Mouse (Mus musculus): ENCODE measurements around the gene Mpnd. TPM values are rescaled to one million over a fixed set of nuclear protein-coding genes. Genes with fewer than 3 reads are reported as not detected.

Mpnd gene
- polyA plus RNA-seq, 1 experiment from 2014 or later: 209 TPM

DNA sequence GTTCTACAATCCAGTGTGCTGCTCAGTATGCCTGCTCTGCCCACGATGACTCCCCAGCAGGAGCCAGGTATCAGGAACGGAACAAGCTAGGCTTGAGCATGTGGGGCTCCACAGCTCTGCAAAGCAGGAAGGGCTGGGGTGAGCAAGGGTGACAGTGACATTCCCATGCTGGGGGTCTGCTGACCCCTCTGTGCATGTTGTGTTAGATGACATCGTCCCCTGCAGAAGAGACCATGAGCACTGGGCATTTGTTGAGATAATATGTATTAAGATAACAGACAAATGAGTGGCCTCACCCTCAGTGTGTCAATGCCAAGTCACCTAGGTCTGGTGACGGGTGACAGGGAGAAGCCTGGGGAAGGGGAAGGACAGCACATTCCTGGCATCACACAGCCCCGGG lies 19.4 kb downstream of the Mpnd start:
- Histone ChIP-seq H3K36me3 (peaks cover 26% of the 10 kb centered on the region), H3K4me1 (peaks cover 14% of the 10 kb centered on the region), H3K27ac (no peak overlapping the region), H3K4me3 (no peak overlapping the region), H3K9ac (no peak overlapping the region), H3K9me3 (replicated peaks) (no peaks in the 10 kb centered on the region), H3K27me3 (no peaks in the 10 kb centered on the region), H3K4me2 (replicated peaks) (no peak overlapping the region)
- ATAC-seq (ENCODE audit: low FRiP score): no peak
- 81% methylated on average over 5 of the region's 5 CpGs for WGBS

DNA sequence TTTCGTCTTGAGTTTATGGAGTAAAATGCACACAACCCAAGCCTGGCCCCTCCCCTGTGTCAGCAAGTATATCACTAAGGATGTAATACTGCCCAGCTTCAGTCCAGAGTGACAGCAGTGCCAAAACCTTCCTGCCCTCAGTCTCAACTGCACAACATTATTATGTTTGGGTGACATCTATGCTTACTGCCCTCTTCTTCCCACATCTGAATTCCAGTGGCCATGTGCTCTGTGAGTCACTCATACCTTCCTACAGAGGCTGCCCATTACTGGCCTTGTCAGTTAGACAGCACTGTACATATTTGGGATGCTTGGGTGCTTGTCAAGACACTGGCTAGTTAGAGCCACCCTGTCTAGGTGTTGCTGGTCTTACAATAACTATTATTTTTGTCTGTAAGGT lies 20.8 kb downstream of the Mpnd start:
- Histone ChIP-seq H3K4me1 (peaks cover 14% of the 10 kb centered on the region), H3K4me3 (no peak overlapping the region), H3K9ac (no peak overlapping the region), H3K4me2 (replicated peaks) (no peak overlapping the region), H3K27me3 (no peaks in the 10 kb centered on the region), H3K36me3 (peaks cover 34% of the 10 kb centered on the region), H3K9me3 (replicated peaks) (no peaks in the 10 kb centered on the region), H3K27ac (no peak overlapping the region)
- 89% methylated on average over 1 of the region's 1 CpGs for WGBS
- ATAC-seq (ENCODE audit: low FRiP score): no peak

- 80% methylated on average over 1 of the region's 1 CpGs for WGBS
- H3K36me3 ChIP-seq: peaks cover 34% of the 10 kb centered on the region
Observed at GRCm38 (mm10) chr17:56026881-56027280, 21.4 kb downstream of the Mpnd start.

GRCm38 (mm10) chr17:56027801-56028441 lies 22.4 kb downstream of the Mpnd start:
- Histone ChIP-seq H3K4me2 (replicated peaks) (no peak overlapping the region), H3K36me3 (peaks cover 34% of the 10 kb centered on the region), H3K9ac (no peak overlapping the region), H3K27me3 (no peaks in the 10 kb centered on the region), H3K4me1 (peaks cover 10% of the 10 kb centered on the region), H3K27ac (no peak overlapping the region), H3K4me3 (no peak overlapping the region), H3K9me3 (replicated peaks) (no peaks in the 10 kb centered on the region)
- no peak for ATAC-seq (ENCODE audit: low FRiP score)
- WGBS: 85% methylated on average over 5 of the region's 5 CpGs

More at GRCm38 (mm10) chr17:56026881-56027280, 21.4 kb downstream of the Mpnd start:
- ATAC-seq (ENCODE audit: low FRiP score): no peak
- Histone ChIP-seq H3K9ac (no peak overlapping the region), H3K9me3 (replicated peaks) (no peaks in the 10 kb centered on the region), H3K4me3 (no peak overlapping the region), H3K27me3 (no peaks in the 10 kb centered on the region), H3K27ac (no peak overlapping the region), H3K4me2 (replicated peaks) (no peak overlapping the region), H3K4me1 (peaks cover 14% of the 10 kb centered on the region)

DNA sequence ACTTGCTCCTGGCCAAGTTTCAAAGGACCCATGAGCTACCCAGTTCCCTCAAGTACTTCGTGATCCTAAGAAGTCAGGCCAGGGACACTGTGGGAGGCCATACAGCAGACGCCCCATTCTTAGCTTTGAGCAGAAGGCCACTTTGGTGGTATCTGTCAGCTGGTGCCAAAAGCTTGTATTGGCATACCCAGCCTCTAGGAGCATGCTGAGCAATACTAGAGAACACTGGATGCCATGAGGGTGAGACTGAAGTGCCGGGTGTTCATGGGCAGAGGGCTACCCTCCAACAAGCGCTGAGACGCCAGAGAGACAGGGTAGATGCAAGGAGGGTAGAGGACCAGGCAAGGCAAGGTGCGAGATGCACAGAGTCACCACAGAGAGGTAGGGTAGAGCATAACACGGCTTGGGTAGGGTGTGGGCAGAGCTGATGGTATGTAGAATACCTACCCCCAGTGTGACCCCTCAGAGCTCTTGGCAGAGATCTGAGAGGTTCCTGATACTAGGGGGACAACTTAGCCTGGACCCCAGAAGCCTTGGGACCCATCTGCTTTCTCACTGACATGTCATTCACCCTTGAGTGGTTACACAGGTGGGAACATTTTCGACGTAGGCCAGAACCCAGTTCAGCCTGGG lies 24.8 kb downstream of the Mpnd start:
- WGBS: 91% methylated on average over 9 of the region's 9 CpGs

GRCm38 (mm10) chr17:56030919-56031318 lies 25.4 kb downstream of the Mpnd start:
- H3K9ac ChIP-seq: no peak overlapping the region
- no peak overlapping the region for H3K4me3 ChIP-seq
- ATAC-seq (ENCODE audit: low FRiP score): no peak
- H3K9me3 ChIP-seq (replicated peaks): no peaks in the 10 kb centered on the region
- H3K27me3 ChIP-seq: no peaks in the 10 kb centered on the region
- no peak overlapping the region for H3K27ac ChIP-seq
- peaks cover 22% of the 10 kb centered on the region for H3K4me1 ChIP-seq
- WGBS: 64% methylated on average over 5 of the region's 5 CpGs
- H3K36me3 ChIP-seq: peaks cover 42% of the 10 kb centered on the region
- no peak overlapping the region for H3K4me2 ChIP-seq (replicated peaks)

More for the DNA sequence above, 24.8 kb downstream of the Mpnd start:
- Histone ChIP-seq H3K4me2 (replicated peaks) (no peak overlapping the region), H3K9me3 (replicated peaks) (no peaks in the 10 kb centered on the region), H3K4me3 (no peak overlapping the region), H3K36me3 (peaks cover 42% of the 10 kb centered on the region), H3K4me1 (peaks cover 18% of the 10 kb centered on the region), H3K27me3 (no peaks in the 10 kb centered on the region), H3K9ac (no peak overlapping the region), H3K27ac (no peak overlapping the region)
- ATAC-seq (ENCODE audit: low FRiP score): no peak

- no peak overlapping the region for H3K27ac ChIP-seq
- ATAC-seq (ENCODE audit: low FRiP score): no peak
- peaks cover 22% of the 10 kb centered on the region for H3K4me1 ChIP-seq
- no peak overlapping the region for H3K9ac ChIP-seq
- H3K4me3 ChIP-seq: no peak overlapping the region
- WGBS: 89% methylated on average over 7 of the region's 7 CpGs
- H3K4me2 ChIP-seq (replicated peaks): no peak overlapping the region
- H3K9me3 ChIP-seq (replicated peaks): no peaks in the 10 kb centered on the region
- peaks cover 42% of the 10 kb centered on the region for H3K36me3 ChIP-seq
- H3K27me3 ChIP-seq: no peaks in the 10 kb centered on the region
Observed at GRCm38 (mm10) chr17:56031431-56031830, 25.9 kb downstream of the Mpnd start.

- peaks cover 41% of the 10 kb centered on the region for H3K36me3 ChIP-seq
- no peak for ATAC-seq (ENCODE audit: low FRiP score)
- no peak overlapping the region for H3K4me2 ChIP-seq (replicated peaks)
- H3K4me3 ChIP-seq: no peak overlapping the region
- no peaks in the 10 kb centered on the region for H3K27me3 ChIP-seq
- no peak overlapping the region for H3K27ac ChIP-seq
- no peak overlapping the region for H3K9ac ChIP-seq
- WGBS: 71% methylated on average over 6 of the region's 6 CpGs
- peaks cover 24% of the 10 kb centered on the region for H3K4me1 ChIP-seq
- H3K9me3 ChIP-seq (replicated peaks): no peaks in the 10 kb centered on the region
Observed at GRCm38 (mm10) chr17:56032127-56032733, 26.7 kb downstream of the Mpnd start.

- Histone ChIP-seq H3K9ac (no peak overlapping the region), H3K4me1 (peaks cover 24% of the 10 kb centered on the region), H3K4me3 (no peak overlapping the region), H3K4me2 (replicated peaks) (no peak overlapping the region), H3K9me3 (replicated peaks) (no peaks in the 10 kb centered on the region), H3K27ac (no peak overlapping the region), H3K27me3 (no peaks in the 10 kb centered on the region), H3K36me3 (peaks cover 36% of the 10 kb centered on the region)
- no peak for ATAC-seq (ENCODE audit: low FRiP score)
- WGBS: 77% methylated on average over 7 of the region's 7 CpGs
Observed at GRCm38 (mm10) chr17:56032831-56033230, 27.3 kb downstream of the Mpnd start.

DNA sequence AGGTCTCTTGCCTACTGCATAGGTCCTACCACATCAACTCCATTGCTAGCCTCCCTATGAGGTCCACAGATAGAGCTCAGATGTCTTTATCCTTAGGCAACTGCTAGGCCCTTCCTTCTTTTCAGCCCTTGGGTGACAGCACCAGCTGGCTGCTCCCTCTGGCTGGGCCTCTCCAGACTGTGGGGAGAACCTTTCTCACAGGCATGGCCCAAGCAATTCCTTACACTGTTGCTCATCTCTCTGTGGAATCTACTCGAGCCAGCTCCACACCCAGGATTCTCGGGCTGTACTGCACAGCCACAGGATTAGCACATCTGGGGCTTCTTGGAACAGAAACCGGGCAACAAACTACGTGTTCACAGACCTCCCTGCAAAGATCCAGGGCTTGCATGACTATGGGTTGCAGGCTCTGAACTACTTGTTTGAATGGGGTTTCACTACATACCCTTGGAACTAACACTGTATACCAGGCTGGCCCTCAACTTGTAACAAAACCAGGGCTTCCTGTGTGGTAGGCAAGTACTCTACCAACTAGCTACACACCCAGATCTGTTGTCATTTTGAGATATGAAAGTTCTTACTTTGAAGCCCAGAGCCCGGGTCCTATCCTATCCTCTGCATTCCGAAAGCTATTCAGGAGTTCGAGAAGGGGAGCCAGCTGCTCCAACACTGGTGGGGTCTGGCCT lies 28.7 kb downstream of the Mpnd start:
- H3K9ac ChIP-seq: peak overlapping the region; percentile 77; the same call in 1 of the 2 replicates

DNA sequence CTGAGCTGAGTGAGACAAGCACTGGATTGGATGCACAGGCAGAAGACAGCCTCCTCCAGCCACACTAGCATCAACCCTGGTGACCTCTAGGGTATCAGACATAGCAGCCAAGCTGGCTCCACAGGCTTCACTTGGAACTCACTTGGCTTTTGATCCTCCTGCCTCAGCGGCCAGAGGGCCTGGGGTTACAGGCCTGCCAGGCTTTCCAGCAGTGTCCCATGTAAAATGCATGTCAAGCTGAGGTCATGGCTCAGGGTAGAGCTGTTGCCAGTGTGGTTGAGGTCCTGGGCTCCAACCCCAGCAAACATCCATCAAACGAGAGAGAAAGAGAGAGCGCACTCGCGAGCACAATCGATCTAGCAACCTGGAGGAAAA lies 29.2 kb downstream of the Mpnd start:
- Histone ChIP-seq H3K36me3 (peaks cover 23% of the 10 kb centered on the region), H3K27ac (no peak overlapping the region), H3K9ac (peak overlapping the region; percentile 77), H3K9me3 (replicated peaks) (no peaks in the 10 kb centered on the region), H3K4me3 (peak overlapping the region; percentile 57), H3K27me3 (no peaks in the 10 kb centered on the region), H3K4me2 (replicated peaks) (peak overlapping the region; percentile 64; the same call in 1 of the 2 replicates), H3K4me1 (peaks cover 24% of the 10 kb centered on the region)
- 89% methylated on average over 6 of the region's 6 CpGs for WGBS
- ATAC-seq (ENCODE audit: low FRiP score): no peak

More for the DNA sequence above, 28.7 kb downstream of the Mpnd start:
- Histone ChIP-seq H3K4me1 (peaks cover 24% of the 10 kb centered on the region), H3K9me3 (replicated peaks) (no peaks in the 10 kb centered on the region), H3K4me3 (0 out of 2 replicates have a peak overlapping the region, but pooled peaks have one; percentile 57), H3K27me3 (no peaks in the 10 kb centered on the region), H3K4me2 (replicated peaks) (peak overlapping the region; percentile 64; the same call in 1 of the 2 replicates), H3K27ac (no peak overlapping the region), H3K36me3 (peaks cover 26% of the 10 kb centered on the region)
- ATAC-seq (ENCODE audit: low FRiP score): no peak
- WGBS: 94% methylated on average over 7 of the region's 7 CpGs

DNA sequence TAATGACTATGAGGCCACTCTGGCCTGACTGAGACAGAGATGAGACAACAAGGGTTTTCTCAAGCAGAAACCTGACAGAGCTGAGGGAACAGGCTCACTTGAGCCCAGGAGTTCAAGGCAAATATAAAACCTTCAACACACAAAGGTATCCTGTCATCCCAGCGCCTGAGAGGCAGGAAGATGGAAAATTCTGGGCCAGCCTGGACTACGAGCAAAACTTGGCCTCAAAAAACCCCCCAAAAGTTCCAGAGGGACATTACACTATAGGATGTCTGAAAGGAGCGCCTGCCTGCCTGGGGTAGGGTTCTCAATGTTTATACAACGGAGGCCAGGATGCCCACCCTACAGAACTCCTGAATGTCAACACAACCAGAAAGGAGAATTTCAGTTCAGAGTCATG lies 29.7 kb downstream of the Mpnd start:
- H3K4me1 ChIP-seq: peaks cover 24% of the 10 kb centered on the region
- H3K9ac ChIP-seq: peak overlapping the region; percentile 77
- 87% methylated on average over 4 of the region's 4 CpGs for WGBS
- H3K4me3 ChIP-seq: peak overlapping the region; percentile 57
- ATAC-seq (ENCODE audit: low FRiP score): no peak
- H3K27me3 ChIP-seq: no peaks in the 10 kb centered on the region
- peak overlapping the region; percentile 64 for H3K4me2 ChIP-seq (replicated peaks)
- no peaks in the 10 kb centered on the region for H3K9me3 ChIP-seq (replicated peaks)
- 0 out of 2 replicates have a peak overlapping the region, but pooled peaks have one; percentile 18 for H3K27ac ChIP-seq
- H3K36me3 ChIP-seq: peaks cover 19% of the 10 kb centered on the region
